Mouse (Mus musculus): ENCODE data around the gene Poldip3.

The Poldip3 gene

DNA sequence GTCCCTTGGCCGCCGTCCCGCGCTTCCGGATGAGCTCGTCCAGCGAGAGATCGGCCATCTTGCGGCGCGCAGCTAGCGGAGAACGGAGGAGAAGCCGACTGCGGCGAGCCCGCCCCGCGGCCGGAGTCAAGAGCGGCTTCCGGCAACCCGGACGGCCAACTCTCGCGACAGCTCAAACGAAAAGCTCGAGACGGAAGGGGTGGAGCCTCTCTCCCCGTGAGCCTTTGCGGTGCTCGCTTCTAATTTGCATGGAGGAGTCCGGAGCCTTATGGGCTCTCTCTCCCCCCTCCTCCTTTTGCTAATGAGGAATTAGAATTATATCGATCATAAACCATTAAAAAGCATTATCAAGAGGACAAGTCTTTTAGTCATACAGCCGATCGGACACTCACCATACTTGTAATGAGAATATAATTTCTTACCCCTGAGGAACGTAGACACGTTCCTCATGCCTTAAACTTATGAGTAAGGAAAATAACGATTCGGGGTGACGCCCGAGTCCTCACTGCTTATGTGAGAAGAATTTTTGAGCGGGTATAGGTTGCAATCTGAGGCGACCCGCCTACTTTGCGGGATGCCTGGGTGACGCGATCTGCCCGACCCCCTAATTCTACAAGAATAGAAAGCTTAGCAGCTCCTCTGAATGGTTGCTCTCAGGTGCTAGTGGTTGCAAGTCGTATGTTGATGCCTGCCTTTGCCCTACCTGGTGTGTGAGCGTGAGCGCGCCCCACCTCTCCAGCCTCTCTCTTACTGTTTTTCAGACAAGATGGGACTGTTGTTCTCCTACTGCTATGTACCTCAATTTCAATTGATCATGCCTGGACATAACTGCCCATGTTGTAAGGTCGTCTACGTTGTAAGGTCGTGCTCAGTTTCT, at the start of gene Poldip3:
Poldip3 (minus strand) TSS at position 189 of the 877 bp plus-strand sequence.
- in situ Hi-C loops (cut with MboI, MseI), result no loop called here

DNA sequence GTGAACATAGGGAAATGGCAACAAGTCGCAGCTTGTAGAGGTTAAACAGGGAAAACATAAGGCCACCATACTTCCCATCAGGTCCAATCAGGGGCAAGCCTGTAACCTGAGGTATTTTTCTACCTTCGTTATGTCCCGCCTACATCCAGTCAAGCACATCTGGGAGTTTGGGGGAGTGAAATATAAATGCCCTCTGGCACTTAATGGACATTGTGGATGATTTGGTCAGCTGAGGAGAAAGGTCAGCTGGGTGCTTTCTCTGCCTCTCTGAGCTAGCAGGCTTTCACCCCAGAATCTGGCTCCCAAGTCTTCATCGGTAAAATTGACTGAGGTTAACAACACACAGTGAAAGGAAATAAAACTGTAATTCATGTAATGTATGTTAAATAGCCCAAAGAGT, 44.2 kb upstream of the Poldip3 start:
- in situ Hi-C loops (cut with MboI, MseI), result no loop called here

DNA sequence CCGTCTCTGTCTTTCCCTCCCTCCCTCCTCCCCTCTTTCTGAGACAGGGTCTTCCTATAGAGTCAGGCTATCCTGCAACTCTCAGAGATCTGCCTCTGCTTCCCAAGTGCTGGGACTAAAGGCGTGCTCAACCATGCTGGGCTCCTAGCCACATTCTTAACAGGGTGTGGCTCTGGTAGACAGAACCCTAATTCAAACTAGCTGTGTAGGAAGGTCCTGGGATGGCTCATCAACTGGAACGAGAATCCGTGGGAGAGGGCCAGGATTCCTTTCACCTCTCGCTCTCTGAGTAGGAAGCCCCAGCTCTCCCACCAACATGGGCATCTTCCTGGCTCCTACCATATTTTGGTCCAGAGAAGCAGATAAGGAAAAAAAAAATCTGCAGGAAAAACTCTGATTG, 33.2 kb upstream of the Poldip3 start:
- in situ Hi-C loops (cut with MboI, MseI), result loop anchor here (10.0 kb wide), 1 partner anchor 508 kb away; no protein-coding TSS in a partner anchor

DNA sequence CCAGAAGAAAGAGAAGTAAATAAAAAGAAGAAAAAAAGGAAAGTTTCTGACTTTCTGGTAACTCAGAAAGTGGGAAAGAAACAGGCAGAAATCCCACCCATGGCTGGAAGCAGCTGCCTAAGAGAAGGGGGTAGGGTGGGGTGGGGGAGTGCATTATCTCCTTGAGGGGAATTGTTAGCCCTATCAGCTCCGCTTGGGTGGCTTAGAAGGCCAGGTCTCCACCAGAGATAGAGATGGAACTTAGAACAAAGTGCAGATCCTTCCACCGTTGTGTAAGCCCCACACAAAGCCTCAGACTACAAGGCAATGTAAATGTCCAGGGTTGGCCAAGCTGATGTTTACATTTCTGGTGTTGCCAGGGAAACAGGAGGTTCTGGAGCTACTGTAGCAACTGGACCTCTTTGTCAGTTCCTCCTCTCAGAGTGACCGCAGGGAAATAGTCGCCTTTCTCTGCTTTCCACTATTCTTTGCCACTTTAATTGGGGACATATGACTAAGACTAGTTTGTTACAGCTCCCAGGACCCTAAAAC, 32.7 kb upstream of the Poldip3 start:
- in situ Hi-C loops (cut with MboI, MseI), result loop anchor here (10.0 kb wide), 1 partner anchor 507 kb away; no protein-coding TSS in a partner anchor

DNA sequence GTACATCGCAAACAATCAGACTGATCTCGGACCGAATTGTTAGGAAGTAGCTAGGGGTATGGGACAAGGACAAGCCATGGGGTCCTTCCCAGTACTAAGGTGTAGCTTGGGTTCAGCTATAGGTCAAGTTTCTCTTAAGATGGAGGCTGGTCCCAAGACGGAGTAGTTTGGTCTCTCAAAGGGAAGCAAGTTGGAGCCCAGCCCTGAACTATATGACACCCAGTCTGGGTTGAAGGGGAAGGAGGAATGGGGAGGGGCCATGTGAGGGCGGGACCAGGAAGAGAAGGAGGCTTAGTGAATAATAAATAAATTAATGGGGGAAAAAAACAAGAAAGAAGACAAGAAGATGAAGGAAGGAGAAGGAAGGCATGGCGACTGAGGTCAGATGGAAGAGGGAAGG, 30.8 kb upstream of the Poldip3 start:
- in situ Hi-C loops (cut with MboI, MseI), result loop anchor here (10.0 kb wide), 1 partner anchor 505 kb away; no protein-coding TSS in a partner anchor

DNA sequence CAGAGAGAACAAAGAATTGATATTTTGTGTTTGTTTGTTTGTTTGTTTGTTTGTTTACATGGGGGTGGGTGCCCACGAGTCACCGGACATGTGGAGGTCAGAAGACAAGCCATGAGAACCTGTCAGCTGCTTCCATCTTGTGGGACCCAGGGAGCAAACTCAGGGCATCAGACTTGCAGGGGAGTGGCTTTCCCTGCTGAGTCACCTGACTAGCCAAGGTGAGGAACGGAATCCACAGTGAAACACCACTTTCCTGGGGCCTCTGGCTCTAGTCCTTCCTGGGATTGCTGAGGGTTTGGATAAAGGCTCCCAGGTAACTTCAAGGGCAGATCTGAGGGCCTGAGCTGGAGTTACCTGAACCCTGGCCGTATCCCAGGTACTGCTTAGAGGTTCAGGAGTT, 27.5 kb upstream of the Poldip3 start:
- in situ Hi-C loops (cut with MboI, MseI), result no loop called here

DNA sequence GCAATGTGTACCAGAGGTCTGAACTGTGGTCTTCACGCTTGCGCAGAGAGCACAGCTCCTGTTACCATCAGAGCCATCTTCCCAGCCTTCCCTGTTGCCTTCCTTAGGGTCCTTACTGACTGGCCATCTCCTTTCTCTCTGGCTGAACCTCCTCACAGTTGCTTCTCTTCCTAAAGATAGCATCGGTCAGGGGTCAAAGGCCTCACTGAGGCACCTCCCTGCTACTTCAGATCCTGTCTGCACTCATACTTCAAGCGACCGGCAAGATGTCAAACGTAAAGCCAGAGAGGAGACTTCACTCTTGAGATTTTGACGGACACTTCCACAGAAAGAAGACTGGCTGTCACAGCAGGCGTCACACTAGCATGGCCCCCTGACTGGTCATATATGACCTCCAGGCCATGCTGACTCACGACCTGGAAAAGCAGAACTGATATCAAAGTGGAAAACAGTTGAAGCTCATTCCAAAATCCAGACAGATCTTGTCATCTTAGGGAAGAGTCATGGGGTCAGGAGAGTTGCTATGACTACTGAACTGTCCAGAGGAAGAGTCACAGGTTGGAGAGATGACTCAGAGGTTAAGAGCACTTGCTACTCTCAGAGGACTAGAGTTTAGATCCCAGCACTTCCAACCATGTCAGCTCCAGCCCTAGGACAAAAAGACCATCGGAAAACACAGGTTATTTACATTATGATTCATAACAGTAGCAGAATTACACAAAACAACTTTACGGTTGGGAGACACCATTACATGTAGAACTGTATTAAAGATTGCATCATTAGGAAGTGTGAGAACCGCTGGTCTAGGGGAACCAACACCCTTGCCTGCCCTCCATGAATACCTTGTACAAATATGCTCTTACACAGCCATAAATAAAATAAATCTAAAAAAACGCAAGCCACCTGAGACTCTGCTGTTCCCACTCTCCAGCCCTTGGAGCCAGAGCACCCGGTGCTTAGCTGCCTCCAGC, 25.0 kb upstream of the Poldip3 start:
- in situ Hi-C loops (cut with MboI, MseI), result no loop called here

DNA sequence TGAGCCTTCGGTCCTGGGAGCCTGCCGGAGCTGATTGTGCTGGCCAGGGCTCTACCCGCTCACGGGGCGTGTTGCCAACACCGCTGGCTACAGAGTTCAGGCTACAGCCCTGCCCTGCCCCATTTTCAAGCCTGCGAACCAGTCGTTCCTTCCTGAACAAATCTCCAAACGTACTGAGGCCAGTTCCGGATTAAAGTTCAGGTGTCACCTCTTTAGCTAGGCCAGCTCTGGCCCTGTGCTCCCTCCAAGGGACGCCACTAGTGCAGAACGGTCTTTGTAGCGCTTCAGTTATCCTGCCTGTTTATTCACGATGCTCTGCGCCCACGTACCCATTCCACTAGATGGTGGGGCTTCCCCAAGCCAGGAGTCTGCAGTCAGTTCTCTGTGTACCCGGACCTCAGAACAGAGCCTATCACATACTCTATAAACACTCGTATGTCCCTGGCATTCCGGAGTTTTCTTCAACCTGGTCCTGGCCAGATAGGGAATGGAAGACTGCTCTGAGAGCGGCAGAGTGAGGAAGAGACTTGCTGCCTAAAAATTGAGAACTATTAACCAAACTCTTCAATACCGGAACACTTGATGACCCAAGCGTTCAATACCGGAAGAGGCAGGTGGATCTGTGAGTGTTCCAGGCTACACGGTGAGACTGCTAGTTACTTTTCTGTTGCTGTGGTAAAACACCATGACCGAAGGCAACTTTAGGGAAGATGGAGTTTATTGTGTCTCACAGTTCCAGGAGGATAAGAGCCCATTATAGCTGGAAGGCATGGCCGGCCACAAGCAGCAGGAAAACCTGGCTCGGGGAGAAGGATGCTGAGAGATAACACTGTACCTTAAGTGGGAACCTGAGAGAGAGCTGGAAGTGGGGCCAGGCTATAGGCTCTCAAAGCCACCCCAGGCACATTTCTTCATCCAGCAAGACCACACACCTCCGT, 23.6 kb upstream of the Poldip3 start, which contains the start of gene Cyb5r3:
Cyb5r3 (minus strand) TSS at position 101 of the 938 bp plus-strand sequence.
- in situ Hi-C loops (cut with MboI, MseI), result no loop called here

DNA sequence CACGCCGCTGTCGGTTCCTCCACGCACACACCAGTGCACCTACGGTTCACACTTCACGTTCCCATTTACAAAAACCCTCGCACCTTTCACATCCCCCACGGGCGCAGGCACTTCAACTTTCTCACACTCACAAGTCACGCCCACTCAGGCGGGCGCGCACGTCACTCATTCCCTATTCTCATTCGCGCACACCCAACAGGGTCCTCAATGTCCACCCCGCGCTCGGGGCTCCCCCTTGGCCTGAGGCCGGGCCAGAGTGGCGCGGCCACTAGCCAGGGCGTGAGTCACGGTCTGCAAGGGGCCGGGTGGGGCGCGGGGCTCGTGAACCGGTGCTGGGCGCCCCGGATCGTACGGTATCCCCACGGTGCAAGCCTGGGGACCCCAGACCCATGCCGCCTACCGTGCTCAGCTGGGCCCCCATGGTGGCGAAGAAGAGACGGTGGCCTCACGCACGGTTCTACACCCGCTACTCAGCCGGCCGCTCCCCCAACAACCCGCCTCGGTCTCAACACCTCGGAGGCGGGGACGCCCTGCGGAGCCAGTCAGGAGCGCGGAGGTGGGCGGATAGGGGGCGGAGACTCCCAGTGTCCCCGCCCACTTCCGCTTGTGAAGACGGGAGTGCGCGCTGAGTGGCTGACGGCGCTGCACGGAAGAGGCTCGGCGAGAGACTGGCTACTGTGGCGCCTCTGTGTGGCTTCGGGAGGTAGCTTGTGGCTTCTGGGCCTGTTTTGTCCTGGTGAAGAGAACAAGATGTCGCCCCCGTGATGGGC, 22.7 kb upstream of the Poldip3 start:
- in situ Hi-C loops (cut with MboI, MseI), result no loop called here

DNA sequence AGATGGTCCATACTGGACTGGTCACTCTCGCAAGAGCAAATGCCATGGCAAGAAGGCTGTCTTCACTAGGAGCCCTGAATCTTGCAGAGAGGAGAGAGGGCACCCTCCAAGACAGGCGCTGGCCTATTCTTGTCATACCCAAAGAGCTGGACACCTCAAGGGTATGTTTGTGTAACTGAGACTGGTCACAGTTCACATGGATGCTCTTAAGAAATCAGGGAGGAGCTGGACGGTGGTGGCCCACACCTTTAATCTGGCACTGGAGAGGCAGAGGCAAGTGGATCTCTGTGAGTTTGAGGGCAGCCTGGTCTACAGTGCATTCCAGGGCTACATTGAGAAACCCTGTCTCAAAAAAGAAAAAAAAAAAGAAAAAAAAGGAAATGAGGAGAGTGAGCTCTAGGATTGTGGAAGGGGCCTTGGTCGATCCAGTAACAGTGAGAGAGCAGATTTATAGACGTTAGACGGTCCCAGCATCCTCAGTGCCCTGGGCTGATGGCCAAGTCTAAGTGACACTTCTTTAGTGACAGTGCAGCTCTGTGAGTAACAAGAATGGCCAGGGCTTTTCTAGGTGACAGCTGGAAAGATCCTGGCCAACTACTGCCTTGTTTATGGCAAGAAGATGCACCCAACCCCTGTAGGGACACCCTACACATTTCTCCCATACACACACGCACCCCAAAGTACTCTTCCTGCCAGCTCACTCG, 21.9 kb upstream of the Poldip3 start:
- in situ Hi-C loops (cut with MboI, MseI), result no loop called here

DNA sequence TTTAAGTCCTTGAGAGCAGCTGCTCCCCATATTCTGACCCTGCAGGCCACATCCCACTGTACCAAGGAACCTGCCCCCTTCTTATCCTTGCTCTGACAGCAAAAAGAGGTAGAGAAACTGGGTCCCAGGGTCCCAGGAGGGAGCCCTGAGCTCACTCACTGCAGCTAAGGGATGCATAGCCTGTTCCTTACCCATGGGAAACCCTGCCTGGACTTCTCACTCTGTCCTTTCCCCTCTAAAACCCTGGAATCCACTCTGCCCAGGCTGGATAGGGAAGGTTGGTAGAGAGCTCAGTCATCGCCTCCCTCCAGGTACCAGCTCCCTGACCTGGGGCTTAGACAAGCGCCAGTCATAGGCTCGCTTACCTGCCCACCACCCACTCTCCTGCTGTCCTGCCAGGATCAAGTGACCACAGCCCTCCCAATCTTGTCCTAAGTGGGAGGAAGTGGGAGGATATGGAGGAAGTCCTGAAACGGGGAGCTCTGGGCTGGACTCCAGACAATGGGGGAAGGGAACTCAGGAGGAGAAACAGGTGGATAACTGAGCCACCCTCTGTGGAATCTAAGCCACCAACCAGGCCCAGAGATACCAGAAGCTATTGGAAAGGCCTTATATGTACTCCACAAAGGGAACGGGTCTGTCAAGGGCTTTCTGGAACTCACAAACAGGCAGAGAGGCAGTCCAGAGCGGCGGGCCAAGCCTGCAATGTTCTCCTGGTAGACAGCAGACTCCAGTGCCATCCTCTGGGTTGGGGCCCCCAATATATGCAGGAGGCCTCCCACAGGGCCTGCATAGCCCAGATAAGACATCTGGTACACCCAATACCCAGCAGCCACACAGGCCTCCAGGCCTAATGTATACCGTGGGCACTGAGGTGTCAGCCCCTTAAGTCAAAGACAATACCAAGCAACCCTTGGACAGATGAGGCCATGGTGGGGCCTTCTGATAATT, 20.9 kb upstream of the Poldip3 start:
- in situ Hi-C loops (cut with MboI, MseI), result no loop called here

DNA sequence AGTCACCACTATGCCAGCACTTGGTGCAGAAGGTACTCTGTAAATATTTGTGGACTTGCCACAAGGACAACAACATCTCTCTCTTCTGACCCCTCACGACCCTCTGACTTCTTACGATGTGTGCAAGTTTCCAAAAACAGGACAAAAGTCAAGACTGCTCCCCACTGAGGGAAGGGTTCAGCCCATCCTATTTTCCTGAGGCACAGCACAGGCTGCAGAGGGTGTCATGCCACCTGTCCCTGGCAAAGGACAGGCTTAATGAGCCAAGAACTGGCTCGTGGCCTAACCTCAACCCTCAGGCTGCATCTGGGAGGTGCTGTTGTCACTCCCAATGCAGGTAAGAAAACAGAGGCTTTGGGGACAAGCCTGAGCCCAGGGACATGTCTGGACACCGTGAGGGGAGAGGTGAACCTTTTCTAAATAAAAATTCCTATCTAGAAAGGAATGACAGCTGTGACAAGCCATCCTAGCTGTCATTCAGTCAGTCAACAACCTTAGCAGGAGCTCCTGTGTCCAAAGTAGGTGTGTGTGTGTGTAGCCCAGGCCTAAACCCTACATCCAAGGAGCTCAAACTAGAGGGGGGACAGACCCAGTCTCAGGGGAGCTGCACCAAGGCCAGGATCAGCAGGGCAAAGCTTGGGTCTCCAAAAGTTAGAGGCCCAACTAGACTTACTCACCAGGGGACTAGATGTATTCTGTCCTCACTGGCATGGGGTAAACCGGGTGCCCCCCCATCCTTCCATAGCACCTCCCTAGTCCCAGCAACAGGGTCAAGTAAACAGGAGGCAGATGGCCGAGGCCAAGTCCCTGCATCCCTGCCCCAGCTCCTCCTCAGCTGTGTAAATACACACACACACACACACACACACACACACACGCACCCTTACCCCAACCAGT, 19.9 kb upstream of the Poldip3 start:
- in situ Hi-C loops (cut with MboI, MseI), result no loop called here

DNA sequence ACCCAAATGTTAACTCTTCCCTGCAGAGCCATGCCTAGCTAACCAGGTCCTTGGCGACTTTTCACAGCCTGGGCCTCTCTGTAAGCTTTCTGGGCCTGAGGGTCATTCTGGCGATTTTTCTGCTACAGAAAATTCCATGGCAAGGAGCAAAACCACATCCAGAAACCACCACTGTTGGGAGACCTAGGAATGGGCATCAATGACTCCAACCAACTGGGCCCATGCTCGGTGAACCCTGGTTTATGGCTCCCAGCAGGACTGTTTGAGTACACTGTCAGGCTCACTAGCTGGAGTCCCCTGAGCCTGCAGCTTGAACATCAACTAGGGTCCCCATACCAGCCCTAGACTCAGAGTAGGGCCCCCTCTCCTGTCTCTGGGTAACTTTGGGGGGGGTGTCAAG, 19.1 kb upstream of the Poldip3 start:
- in situ Hi-C loops (cut with MboI, MseI), result no loop called here

DNA sequence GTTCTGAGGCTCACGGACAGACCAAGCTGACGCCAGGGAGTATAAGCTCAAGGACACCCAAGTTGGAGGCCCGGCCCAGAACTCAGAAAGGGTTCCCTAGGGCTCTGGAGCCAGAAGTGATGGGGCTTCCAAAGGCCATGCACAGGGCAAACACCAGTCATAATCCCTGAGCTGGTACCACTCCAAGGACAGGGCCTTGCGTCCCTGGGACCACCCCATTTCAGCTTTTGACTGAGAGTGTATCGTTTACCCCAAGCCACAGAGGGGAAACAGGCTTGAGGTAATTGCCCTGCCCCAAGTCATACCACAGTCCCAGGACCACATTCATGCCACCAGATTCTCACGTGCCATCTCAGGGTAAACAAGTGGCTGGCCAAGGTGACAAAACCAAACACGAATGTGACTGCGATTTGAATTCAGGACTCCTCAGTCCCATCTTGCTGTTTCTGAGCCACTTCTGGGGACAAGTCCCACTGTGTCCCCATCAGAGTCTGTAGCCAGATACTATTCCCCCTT, 18.4 kb upstream of the Poldip3 start:
- in situ Hi-C loops (cut with MboI, MseI), result no loop called here

DNA sequence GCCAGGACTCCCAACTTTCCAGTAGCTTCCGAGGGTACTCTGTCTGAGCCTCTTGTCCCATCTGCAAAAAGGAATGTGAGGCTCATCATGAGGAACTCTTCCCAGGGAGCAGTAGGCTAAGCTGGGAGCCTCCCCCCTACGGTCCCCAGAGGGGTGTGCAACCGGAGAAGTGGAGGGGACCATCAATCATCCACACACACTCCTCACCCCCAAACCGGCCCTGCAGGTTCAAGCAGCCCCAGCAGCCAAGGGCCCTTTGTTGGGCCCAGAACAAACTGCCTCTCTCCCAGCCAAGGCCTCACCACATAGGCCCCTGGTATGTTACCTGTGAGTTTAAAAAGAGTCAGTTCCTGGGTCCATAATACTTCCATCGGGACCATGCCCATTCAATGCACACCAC, 17.9 kb upstream of the Poldip3 start:
- in situ Hi-C loops (cut with MboI, MseI), result no loop called here

DNA sequence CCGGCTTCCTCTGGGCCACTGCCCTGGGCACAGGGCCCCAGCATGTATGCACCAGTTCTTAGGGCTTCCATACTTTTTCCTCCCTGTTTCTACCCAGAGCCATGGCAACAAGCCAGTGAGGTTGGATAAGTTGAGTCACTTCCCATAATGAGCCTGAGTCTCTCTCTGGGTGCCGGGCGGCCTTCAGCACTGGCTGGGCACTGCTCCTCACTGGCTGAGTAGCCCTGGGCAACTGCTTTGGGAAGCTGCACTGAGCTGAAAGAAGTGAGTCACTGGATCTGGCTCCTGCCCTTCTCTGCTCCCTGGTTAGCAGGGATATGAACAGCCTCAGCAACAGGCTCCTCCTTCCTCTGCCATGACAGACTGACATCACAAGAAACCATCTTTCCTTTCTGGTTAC, 17.5 kb upstream of the Poldip3 start:
- in situ Hi-C loops (cut with MboI, MseI), result no loop called here

Measured in regulatory T cell (primary cell).